Mouse (Mus musculus) neural tube, embryonic 10.5 days (tissue): ENCODE data around the gene Galntl6.

ENCODE experiments used
- DNase-seq: peaks from one replicate; pipeline ENCODE4 v3.0.0-alpha.2; 2017; ENCODE audit warnings: low spot score; ENCODE audit errors: extremely low spot score

Gene Galntl6

GRCm38 (mm10) chr8:58290080-58290479 lies 622.4 kb downstream of the Galntl6 start:
- DNase-seq, result no peak

GRCm38 (mm10) chr8:58265485-58265884 lies 647.0 kb downstream of the Galntl6 start:
- no peak for DNase-seq

- no peak for DNase-seq
These were observed 653.7 kb downstream of the Galntl6 start for GRCm38 (mm10) chr8:58258577-58259315.

GRCm38 (mm10) chr8:58253620-58254019 lies 658.8 kb downstream of the Galntl6 start:
- DNase-seq, result no peak

- no peak for DNase-seq
These were observed 667.6 kb downstream of the Galntl6 start for GRCm38 (mm10) chr8:58244830-58245229.

GRCm38 (mm10) chr8:58234220-58234619 lies 678.2 kb downstream of the Galntl6 start:
- no peak for DNase-seq

- DNase-seq, result no peak
These were observed 683.7 kb downstream of the Galntl6 start for GRCm38 (mm10) chr8:58228725-58229124.

GRCm38 (mm10) chr8:58217885-58218284 lies 694.6 kb downstream of the Galntl6 start:
- no peak for DNase-seq

- DNase-seq, result no peak
These were observed 722.7 kb downstream of the Galntl6 start for GRCm38 (mm10) chr8:58189694-58190093.

GRCm38 (mm10) chr8:58146961-58147360 lies 765.5 kb downstream of the Galntl6 start:
- DNase-seq, result peak; percentile 15

- DNase-seq, result no peak
These were observed 825.7 kb downstream of the Galntl6 start for GRCm38 (mm10) chr8:58086733-58087132.

- no peak for DNase-seq
These were observed 827.5 kb downstream of the Galntl6 start for GRCm38 (mm10) chr8:58084931-58085330.

- DNase-seq, result no peak
These were observed 830.7 kb downstream of the Galntl6 start for GRCm38 (mm10) chr8:58081715-58082114.

GRCm38 (mm10) chr8:58074611-58075010 lies 837.8 kb downstream of the Galntl6 start:
- DNase-seq, result no peak

GRCm38 (mm10) chr8:58073733-58074132 lies 838.7 kb downstream of the Galntl6 start:
- DNase-seq, result no peak

GRCm38 (mm10) chr8:58032271-58032670 lies 880.2 kb downstream of the Galntl6 start:
- no peak for DNase-seq

- DNase-seq, result no peak
These were observed 886.9 kb downstream of the Galntl6 start for GRCm38 (mm10) chr8:58025558-58025957.

GRCm38 (mm10) chr8:58025094-58025493 lies 887.3 kb downstream of the Galntl6 start:
- no peak for DNase-seq

- no peak for DNase-seq
These were observed 888.8 kb downstream of the Galntl6 start for GRCm38 (mm10) chr8:58023426-58024176.

- DNase-seq, result no peak
These were observed 922.8 kb downstream of the Galntl6 start for GRCm38 (mm10) chr8:57989428-57990171.

- no peak for DNase-seq
These were observed 935.1 kb downstream of the Galntl6 start for GRCm38 (mm10) chr8:57977372-57977771.

GRCm38 (mm10) chr8:57974093-57974492 lies 938.3 kb downstream of the Galntl6 start:
- no peak for DNase-seq
